Mouse (Mus musculus): ENCODE results near the gene Krt81. TPM values are rescaled to one million over a fixed set of nuclear protein-coding genes. Genes with fewer than 3 reads are reported as not detected.

Gene Krt81
- total and polyA plus RNA-seq, 3 experiments, result not detected

GRCm38 (mm10) chr15:101440837-101441236 lies 22.7 kb downstream of the Krt81 start:
- TF ChIP-seq ELF1 (IDR thresholded peaks at IDR 0.05; ENCODE audit: low read depth, low read length) (no peak), SMC3 (IDR thresholded peaks at IDR 0.05; ENCODE audit: low read depth, low read length) (no peak), MAFK (IDR thresholded peaks at IDR 0.05; ENCODE audit: borderline replicate concordance, low read depth, low read length) (no peak), POLR2A (IDR thresholded peaks at IDR 0.05; ENCODE audit: control insufficient read depth in 1 of 2, insufficient read depth in 1 of 2, low read depth in 1 of 2, low read length in 2 of 2, poor library complexity in 1 of 2) (no peak), MAZ (IDR thresholded peaks at IDR 0.05; ENCODE audit: low read depth, low read length) (no peak), HCFC1 (IDR thresholded peaks at IDR 0.05; ENCODE audit: low read depth, low read length) (no peak), SIN3A (IDR thresholded peaks at IDR 0.05; ENCODE audit: low read length) (no peak), USF1 (IDR thresholded peaks at IDR 0.05; ENCODE audit: low read depth, low read length) (no peak)
- H3K9ac ChIP-seq (ENCODE audit: control insufficient read depth, low read depth, low read length, poor library complexity, severe bottlenecking), result no peak overlapping the region
- no peaks in the 10 kb centered on the region for H3K9me3 ChIP-seq (replicated peaks; ENCODE audit: insufficient read depth, low read length)
- H3K27ac ChIP-seq (ENCODE audit: control insufficient read depth, low read depth, low read length), result no peak overlapping the region
- H3K4me3 ChIP-seq (ENCODE audit: control insufficient read depth in 1 of 2, insufficient read depth in 1 of 2, low read depth in 2 of 2, low read length in 2 of 2), result no peak overlapping the region
- no peaks in the 10 kb centered on the region for H3K36me3 ChIP-seq (ENCODE audit: control insufficient read depth in 1 of 2, insufficient read depth in 2 of 2, low read length in 2 of 2)
- no peak for DNase-seq (ENCODE audit: low read depth, low spot score)
- no peaks in the 10 kb centered on the region for H3K27me3 ChIP-seq (ENCODE audit: control insufficient read depth in 1 of 2, insufficient read depth in 2 of 2, low read length in 2 of 2)
- H3K4me1 ChIP-seq (ENCODE audit: control insufficient read depth in 1 of 2, insufficient read depth in 2 of 2, low read length in 2 of 2), result no peaks in the 10 kb centered on the region
- H3K79me2 ChIP-seq (ENCODE audit: control insufficient read depth, insufficient read depth, low read length, poor library complexity), result no peaks in the 10 kb centered on the region

GRCm38 (mm10) chr15:101438555-101438954 lies 25.0 kb downstream of the Krt81 start, which contains the start of gene Krt87:
Krt87 (minus strand) TSS chr15:101438804.
- Histone ChIP-seq H3K9ac (ENCODE audit: control insufficient read depth, low read depth, low read length, poor library complexity, severe bottlenecking) (no peak within 1 kb of the TSS), H3K27me3 (ENCODE audit: control insufficient read depth in 1 of 2, insufficient read depth in 2 of 2, low read length in 2 of 2) (no peaks in the 10 kb centered on the region), H3K4me3 (ENCODE audit: control insufficient read depth in 1 of 2, insufficient read depth in 1 of 2, low read depth in 2 of 2, low read length in 2 of 2) (no peak within 1 kb of the TSS), H3K4me1 (ENCODE audit: control insufficient read depth in 1 of 2, insufficient read depth in 2 of 2, low read length in 2 of 2) (no peaks in the 10 kb centered on the region), H3K9me3 (replicated peaks; ENCODE audit: insufficient read depth, low read length) (no peaks in the 10 kb centered on the region), H3K79me2 (ENCODE audit: control insufficient read depth, insufficient read depth, low read length, poor library complexity) (no peaks in the 10 kb centered on the region), H3K36me3 (ENCODE audit: control insufficient read depth in 1 of 2, insufficient read depth in 2 of 2, low read length in 2 of 2) (no peaks in the 10 kb centered on the region), H3K27ac (ENCODE audit: control insufficient read depth, low read depth, low read length) (no peak within 1 kb of the TSS)
- no peak for TF ChIP-seq USF2 (IDR thresholded peaks at IDR 0.05; ENCODE audit: borderline replicate concordance in 1 of 2, insufficient read depth in 1 of 2, low read depth in 1 of 2, low read length in 2 of 2)
- TF ChIP-seq ZC3H11A (IDR thresholded peaks at IDR 0.05; ENCODE audit: low read depth, low read length), result no peak
- no peak for TF ChIP-seq TBP (IDR thresholded peaks at IDR 0.05; ENCODE audit: low read depth, low read length)
- TF ChIP-seq GABPA (IDR thresholded peaks at IDR 0.05; ENCODE audit: low read depth, low read length), result no peak
- DNase-seq (ENCODE audit: low read depth, low spot score), result no peak

- no peaks in the 10 kb centered on the region for H3K36me3 ChIP-seq (ENCODE audit: control insufficient read depth in 1 of 2, insufficient read depth in 2 of 2, low read length in 2 of 2)
- no peaks in the 10 kb centered on the region for H3K4me1 ChIP-seq (ENCODE audit: control insufficient read depth in 1 of 2, insufficient read depth in 2 of 2, low read length in 2 of 2)
- H3K27ac ChIP-seq (ENCODE audit: control insufficient read depth, low read depth, low read length), result no peak overlapping the region
- no peaks in the 10 kb centered on the region for H3K27me3 ChIP-seq (ENCODE audit: control insufficient read depth in 1 of 2, insufficient read depth in 2 of 2, low read length in 2 of 2)
- no peak overlapping the region for H3K9ac ChIP-seq (ENCODE audit: control insufficient read depth, low read depth, low read length, poor library complexity, severe bottlenecking)
- no peaks in the 10 kb centered on the region for H3K79me2 ChIP-seq (ENCODE audit: control insufficient read depth, insufficient read depth, low read length, poor library complexity)
- DNase-seq (ENCODE audit: low read depth, low spot score), result no peak
- H3K4me3 ChIP-seq (ENCODE audit: control insufficient read depth in 1 of 2, insufficient read depth in 1 of 2, low read depth in 2 of 2, low read length in 2 of 2), result no peak overlapping the region
- TF ChIP-seq ZNF384 (IDR thresholded peaks at IDR 0.05; ENCODE audit: low read depth, low read length), result no peak
- TF ChIP-seq NRF1 (IDR thresholded peaks at IDR 0.05; ENCODE audit: insufficient read depth, low read depth, low read length, poor library complexity, severe bottlenecking), result no peak
- TF ChIP-seq KAT2A (conservative IDR thresholded peaks at IDR 0.05; ENCODE audit: low read depth, low read length), result no peak
- no peak for TF ChIP-seq GATA1 (IDR thresholded peaks at IDR 0.05; ENCODE audit: low read depth, low read length)
- TF ChIP-seq ETS1 (IDR thresholded peaks at IDR 0.05; ENCODE audit: low read depth, low read length), result no peak
- no peak for TF ChIP-seq NELFE (IDR thresholded peaks at IDR 0.05; ENCODE audit: low read depth, low read length)
- no peak for TF ChIP-seq POLR2A (IDR thresholded peaks at IDR 0.05; ENCODE audit: control insufficient read depth in 1 of 2, insufficient read depth in 1 of 2, low read depth in 1 of 2, low read length in 2 of 2, poor library complexity in 1 of 2)
- TF ChIP-seq MAFK (IDR thresholded peaks at IDR 0.05; ENCODE audit: borderline replicate concordance, low read depth, low read length), result no peak
- TF ChIP-seq UBTF (IDR thresholded peaks at IDR 0.05; ENCODE audit: borderline replicate concordance, insufficient read depth, low read depth, low read length), result no peak
- no peaks in the 10 kb centered on the region for H3K9me3 ChIP-seq (replicated peaks; ENCODE audit: insufficient read depth, low read length)
Observed at GRCm38 (mm10) chr15:101436611-101437010, 26.9 kb downstream of the Krt81 start.

All from MEL (cell line).